Mouse (Mus musculus) hindbrain, embryonic 12.5 days (tissue): Measurements from ENCODE around the gene Bub3. TPM values are rescaled to one million over a fixed set of nuclear protein-coding genes. Genes with fewer than 3 reads are reported as not detected.

Experiments used
- polyA plus RNA-seq: library from polyadenylated mRNA; unstranded; fragments of >200 nt; fragmentation: Nextera tagmentation; extraction: Ambion mirVana; gene quantifications from 2 replicates; pipeline ENCODE4 v1.2.1, GENCODE M21; 2016

Bub3 gene
- polyA plus RNA-seq, 1 experiment from 2014 or later, result 220 TPM

Other genes starting within 250 kb of the Bub3 start
- gene Cuzd1, start 237.9 kb upstream of the Bub3 start, polyA plus RNA-seq, result not detected in 2 replicates
- not detected in 2 replicates for gene Fam24b, start 230.7 kb upstream of the Bub3 start, polyA plus RNA-seq
- gene Fam24a, start 226.4 kb upstream of the Bub3 start, polyA plus RNA-seq, result not detected in 2 replicates
- 17.3 and 21.3 TPM in 2 replicates for gene 2310057M21Rik, start 197.5 kb upstream of the Bub3 start, polyA plus RNA-seq
- gene Pstk, start 189.1 kb upstream of the Bub3 start, polyA plus RNA-seq, result 54.8 and 56.5 TPM in 2 replicates
- gene Ikzf5, start 149.7 kb upstream of the Bub3 start, polyA plus RNA-seq, result 18.9 and 22.7 TPM in 2 replicates
- gene Acadsb, start 149.6 kb upstream of the Bub3 start, polyA plus RNA-seq, result 107 and 111 TPM in 2 replicates
- 2.2 and 4.1 TPM in 2 replicates for gene Hmx3, start 17.4 kb upstream of the Bub3 start, polyA plus RNA-seq
- gene Hmx2, start 11.4 kb upstream of the Bub3 start, polyA plus RNA-seq, result 3.5 and 3.9 TPM in 2 replicates